Comparison of ENCODE assay signal across 17 mouse cellular contexts in genomic region chr5:120180102-120180501, GRCm38 (mm10).
DNase-seq lines count a peak whose midpoint lies in the region; ATAC-seq and TF ChIP-seq lines count a peak whose summit lies in the region.
"Had no signal": no experiment of that assay in that cellular context is flagged by ENCODE, and none has a peak within 500 bp of the region (broad histone marks: within the 10 kb centered on the region; RNA-seq: fewer than 3 reads in every experiment).

No protein-coding gene starts in this region.

- H3K27me3 ChIP-seq in intestine, postnatal 0 days (replicated peaks; ENCODE audit: control insufficient read depth, insufficient read depth, low read length), result no peaks in the 10 kb centered on the region
- H3K27me3 ChIP-seq in intestine, embryonic 16.5 days (replicated peaks; ENCODE audit: control insufficient read depth, insufficient read depth, low read length), result no peaks in the 10 kb centered on the region
- H3K27me3 ChIP-seq: forebrain, embryonic 13.5 days; hindbrain, embryonic 12.5 days had no signal

- H3K4me2 ChIP-seq in intestine, postnatal 0 days (replicated peaks; ENCODE audit: low read depth), result no peak overlapping the region
- no peak overlapping the region for H3K4me2 ChIP-seq in intestine, embryonic 16.5 days (ENCODE audit: low read depth, low read length)
- H3K4me2 ChIP-seq: forebrain, embryonic 13.5 days; hindbrain, embryonic 12.5 days had no signal

- WGBS in intestine, postnatal 0 days, result 92% methylated on average over 11 of the region's 11 CpGs
- 90% methylated on average over 11 of the region's 11 CpGs for whole genome bisulfite sequencing in intestine, embryonic 16.5 days

- H3K9me3 ChIP-seq in intestine, postnatal 0 days (ENCODE audit: control insufficient read depth), result no peaks in the 10 kb centered on the region
- no peaks in the 10 kb centered on the region for H3K9me3 ChIP-seq in intestine, embryonic 16.5 days (ENCODE audit: control insufficient read depth, low read length)
- H3K9me3 ChIP-seq: forebrain, embryonic 13.5 days had no signal

- TF ChIP-seq CTCF in intestine, postnatal 0 days (IDR thresholded peaks at IDR 0.05; ENCODE audit: low read depth), result 0 out of 2 replicates have a peak, but pooled peaks have one; percentile 31

- no peaks in the 10 kb centered on the region for H3K4me1 ChIP-seq in intestine, postnatal 0 days (replicated peaks; ENCODE audit: control insufficient read depth, insufficient read depth, low read length)
- no peaks in the 10 kb centered on the region for H3K4me1 ChIP-seq in intestine, embryonic 16.5 days (ENCODE audit: control insufficient read depth, insufficient read depth, low read length)

- no peak overlapping the region for H3K27ac ChIP-seq in intestine, postnatal 0 days (ENCODE audit: low read depth, low read length)
- no peak overlapping the region for H3K27ac ChIP-seq in intestine, embryonic 16.5 days (ENCODE audit: low read length)
- H3K27ac ChIP-seq: kidney, postnatal 0 days; stomach, postnatal 0 days had no signal

- ATAC-seq in intestine, postnatal 0 days, result peak; percentile 59
- no peak for ATAC-seq in intestine, embryonic 16.5 days
- ATAC-seq: CD4-positive, CD25-positive, alpha-beta regulatory T cell, adult 4 months; forebrain, embryonic 13.5 days had no signal

- H3K9ac ChIP-seq in intestine, postnatal 0 days (ENCODE audit: low read depth, low read length), result no peak overlapping the region
- H3K9ac ChIP-seq in intestine, embryonic 16.5 days (ENCODE audit: low read depth, low read length), result no peak overlapping the region
- H3K9ac ChIP-seq: forebrain, embryonic 13.5 days; hindbrain, embryonic 12.5 days had no signal

- H3K36me3 ChIP-seq in intestine, postnatal 0 days (ENCODE audit: control insufficient read depth, insufficient read depth), result peaks cover 17% of the 10 kb centered on the region
- H3K36me3 ChIP-seq in intestine, embryonic 16.5 days (ENCODE audit: control insufficient read depth, insufficient read depth, low read length), result peaks cover 10% of the 10 kb centered on the region; the same call in 1 of the 2 replicates

- DNase-seq in cerebellum, adult 9-10 months, result peak; percentile 61
- no peak for DNase-seq in cerebellum, adult 8-10 months
- peak; percentile 78 for DNase-seq in adrenal gland, postnatal 36 days
- DNase-seq in ovary, postnatal 10 days (ENCODE audit: low spot score), result no peak
- DNase-seq in left cerebral cortex, adult 11 months (ENCODE audit: low spot score), result no peak
- DNase-seq: kidney, adult 18-20 months; lung, postnatal 4 days; midbrain, embryonic 14.5 days; thymus, adult 2 months; thymus, postnatal 4 days had no signal

- H3K4me3 ChIP-seq in intestine, postnatal 0 days (ENCODE audit: low read depth, low read length), result no peak overlapping the region
- no peak overlapping the region for H3K4me3 ChIP-seq in intestine, embryonic 16.5 days (ENCODE audit: low read length)
- H3K4me3 ChIP-seq: forebrain, embryonic 13.5 days; hindbrain, embryonic 12.5 days had no signal

Comparison
In these comparisons a context has a peak if more than half of its experiments do, and no peak if none do; other contexts are left out.
1. DNase-seq: peak in cerebellum, adult 9-10 months (single experiment) and adrenal gland, postnatal 36 days (2 of 2); none in cerebellum, adult 8-10 months (single experiment), ovary, postnatal 10 days (single experiment) and left cerebral cortex, adult 11 months (single experiment).